Mouse (Mus musculus): Measurements from ENCODE around the gene E130309D02Rik. TPM values are rescaled to one million over a fixed set of nuclear protein-coding genes. Genes with fewer than 3 reads are reported as not detected.

The E130309D02Rik gene
- total RNA-seq (2014; rRNA removed), result 42.0 and 44.4 TPM in 2 replicates
- 21.7 and 23.9 TPM in 2 replicates for polyA plus RNA-seq (2015; fragmentation: Nextera tagmentation; extraction: Ambion mirVana)

GRCm38 (mm10) chr5:143314730-143315513, at the start of gene E130309D02Rik:
E130309D02Rik (minus strand) TSS chr5:143315360.
- Histone ChIP-seq H3K4me1 (ENCODE audit: insufficient read depth, low read length) (peaks cover 10% of the 10 kb centered on the region; the same call in 1 of the 2 replicates), H3K27me3 (ENCODE audit: insufficient read depth, low read length) (no peaks in the 10 kb centered on the region), H3K27ac (peak within 1 kb of the TSS; percentile 96), H3K9me3 (ENCODE audit: low read length) (no peaks in the 10 kb centered on the region), H3K4me2 (ENCODE audit: low read depth, low read length) (peak within 1 kb of the TSS; percentile 88), H3K9ac (replicated peaks; ENCODE audit: low read length) (peak within 1 kb of the TSS; percentile 93), H3K4me3 (ENCODE audit: low read length) (peak within 1 kb of the TSS; percentile 68), H3K36me3 (ENCODE audit: insufficient read depth, low read length) (peaks cover 42% of the 10 kb centered on the region)
- WGBS, result 1% methylated on average over 92 of the region's 101 CpGs
- peak; percentile 82 for ATAC-seq
- DNase-seq (ENCODE audit: low spot score), result peak; percentile 94
- peak; percentile 58 for TF ChIP-seq CTCF (IDR thresholded peaks at IDR 0.05; ENCODE audit: low read depth)

DNA sequence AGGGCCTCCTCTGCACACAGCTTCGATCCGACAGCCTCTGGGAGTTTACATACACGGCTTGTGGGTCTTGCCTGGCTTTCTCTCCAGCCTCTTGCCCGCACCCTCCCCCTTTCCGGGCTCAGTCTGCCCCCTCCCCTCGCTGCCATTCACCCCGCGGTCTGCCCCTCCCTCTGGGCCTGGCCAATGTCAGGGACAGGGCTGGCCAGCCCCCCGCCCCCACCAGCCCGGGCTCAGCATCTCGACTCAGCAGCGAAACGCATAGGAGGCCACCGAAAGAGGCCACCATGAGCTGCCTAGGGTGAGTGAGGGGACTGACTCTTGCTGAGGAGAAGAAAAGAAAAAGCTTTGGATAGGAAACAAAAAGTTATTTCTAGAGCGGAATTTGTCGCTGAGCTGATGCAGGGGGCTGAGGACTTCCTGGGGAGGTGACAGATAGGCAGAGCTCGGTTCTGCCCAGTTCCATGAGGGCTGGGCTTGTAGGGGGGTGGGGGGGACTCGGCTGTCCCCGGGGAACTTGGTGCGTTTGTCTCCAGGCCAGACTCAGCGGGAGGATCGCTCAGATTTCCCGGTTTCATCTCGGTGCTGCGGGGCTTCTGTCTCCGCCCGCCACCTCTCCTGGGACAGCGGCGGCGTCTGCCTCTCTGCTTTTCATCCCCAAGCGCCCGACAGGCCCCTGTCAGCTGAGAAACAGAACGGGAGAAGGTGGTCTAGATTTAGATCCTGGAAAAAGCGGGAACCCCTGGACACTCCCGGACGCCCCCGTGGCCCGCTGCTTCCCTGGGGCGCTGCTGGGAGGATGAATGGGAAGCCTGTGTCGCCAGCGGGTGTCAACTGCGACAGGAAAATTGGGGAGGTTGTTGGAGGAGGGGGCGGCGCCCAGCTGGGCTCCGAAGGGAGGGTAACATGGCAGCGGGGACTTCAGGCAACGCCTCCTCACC, 48.8 kb upstream of the E130309D02Rik start:
- Histone ChIP-seq H3K4me3 (ENCODE audit: low read length) (peak overlapping the region; percentile 43), H3K36me3 (ENCODE audit: insufficient read depth, low read length) (no peaks in the 10 kb centered on the region), H3K9ac (replicated peaks; ENCODE audit: low read length) (peak overlapping the region; percentile 64), H3K27ac (no peak overlapping the region), H3K4me2 (ENCODE audit: low read depth, low read length) (peak overlapping the region; percentile 71), H3K4me1 (ENCODE audit: insufficient read depth, low read length) (no peaks in the 10 kb centered on the region), H3K9me3 (ENCODE audit: low read length) (no peaks in the 10 kb centered on the region), H3K27me3 (ENCODE audit: insufficient read depth, low read length) (no peaks in the 10 kb centered on the region)
- no peak for TF ChIP-seq CTCF (IDR thresholded peaks at IDR 0.05; ENCODE audit: low read depth)
- peak; percentile 77 for ATAC-seq
- 0% methylated on average over 47 of the region's 47 CpGs for WGBS
- peak; percentile 75 for DNase-seq (ENCODE audit: low spot score)

DNA sequence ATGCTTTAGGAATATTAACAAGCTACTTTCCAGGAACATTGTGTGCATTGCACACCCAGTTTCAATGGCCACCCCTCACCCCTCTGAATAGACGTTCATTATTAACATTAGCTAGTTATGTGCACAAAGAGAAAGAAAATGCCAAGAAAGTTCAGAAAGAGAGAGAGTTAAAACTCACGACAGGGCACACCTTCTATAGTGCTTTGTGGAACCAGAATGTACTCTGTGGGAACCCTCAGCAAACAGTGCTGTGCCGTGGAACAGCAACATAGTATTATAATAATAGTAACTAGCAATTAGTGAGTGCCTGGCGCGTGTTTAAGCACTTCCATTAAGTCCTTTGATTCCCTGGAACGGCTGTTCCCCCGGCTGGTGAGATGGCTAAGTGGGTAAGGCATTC, 46.3 kb upstream of the E130309D02Rik start:
- H3K36me3 ChIP-seq (ENCODE audit: insufficient read depth, low read length), result no peaks in the 10 kb centered on the region
- no peak for DNase-seq (ENCODE audit: low spot score)
- whole genome bisulfite sequencing, result 52% methylated on average over 7 of the region's 7 CpGs
- H3K4me3 ChIP-seq (ENCODE audit: low read length), result no peak overlapping the region
- no peak overlapping the region for H3K27ac ChIP-seq
- H3K4me1 ChIP-seq (ENCODE audit: insufficient read depth, low read length), result 0 out of 2 replicates have a peak, but pooled peaks cover 4% of the 10 kb centered on the region
- H3K27me3 ChIP-seq (ENCODE audit: insufficient read depth, low read length), result peaks cover 5% of the 10 kb centered on the region; the same call in 1 of the 2 replicates
- no peak for TF ChIP-seq CTCF (IDR thresholded peaks at IDR 0.05; ENCODE audit: low read depth)
- no peak overlapping the region for H3K9ac ChIP-seq (replicated peaks; ENCODE audit: low read length)
- H3K9me3 ChIP-seq (ENCODE audit: low read length), result no peaks in the 10 kb centered on the region
- no peak overlapping the region for H3K4me2 ChIP-seq (ENCODE audit: low read depth, low read length)
- ATAC-seq, result no peak

DNA sequence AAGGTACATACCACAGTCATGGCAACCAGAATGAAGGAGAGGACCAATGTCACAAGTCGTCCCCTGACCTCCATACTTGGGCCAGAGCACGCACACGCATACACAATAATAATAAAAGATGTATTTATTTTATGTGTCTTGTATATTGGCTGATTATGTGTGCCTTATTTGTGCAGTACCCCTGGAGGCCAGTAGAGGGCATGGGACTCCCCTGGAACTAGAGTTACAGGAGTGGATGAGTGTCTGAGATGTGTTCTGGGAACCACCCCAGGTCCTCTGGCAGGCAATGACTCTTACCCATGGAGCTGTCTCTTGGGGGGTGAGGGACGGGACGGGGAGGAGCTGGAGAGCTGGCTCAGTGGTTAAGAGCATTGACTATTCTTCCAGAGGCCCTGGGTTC, 44.8 kb upstream of the E130309D02Rik start:
- Histone ChIP-seq H3K27me3 (ENCODE audit: insufficient read depth, low read length) (peaks cover 5% of the 10 kb centered on the region; the same call in 1 of the 2 replicates), H3K4me3 (ENCODE audit: low read length) (no peak overlapping the region), H3K36me3 (ENCODE audit: insufficient read depth, low read length) (no peaks in the 10 kb centered on the region), H3K9ac (replicated peaks; ENCODE audit: low read length) (no peak overlapping the region), H3K4me2 (ENCODE audit: low read depth, low read length) (no peak overlapping the region), H3K9me3 (ENCODE audit: low read length) (no peaks in the 10 kb centered on the region), H3K27ac (no peak overlapping the region), H3K4me1 (ENCODE audit: insufficient read depth, low read length) (0 out of 2 replicates have a peak, but pooled peaks cover 4% of the 10 kb centered on the region)
- DNase-seq (ENCODE audit: low spot score) (no peak), ATAC-seq (no peak)
- 56% methylated on average over 5 of the region's 5 CpGs for WGBS
- TF ChIP-seq CTCF (IDR thresholded peaks at IDR 0.05; ENCODE audit: low read depth), result peak; percentile 65

GRCm38 (mm10) chr5:143359263-143359662, 44.1 kb upstream of the E130309D02Rik start:
- ATAC-seq (no peak), DNase-seq (ENCODE audit: low spot score) (no peak)
- Histone ChIP-seq H3K27me3 (ENCODE audit: insufficient read depth, low read length) (peaks cover 5% of the 10 kb centered on the region; the same call in 1 of the 2 replicates), H3K4me3 (ENCODE audit: low read length) (no peak overlapping the region), H3K36me3 (ENCODE audit: insufficient read depth, low read length) (no peaks in the 10 kb centered on the region), H3K4me2 (ENCODE audit: low read depth, low read length) (no peak overlapping the region), H3K9me3 (ENCODE audit: low read length) (no peaks in the 10 kb centered on the region), H3K27ac (no peak overlapping the region), H3K4me1 (ENCODE audit: insufficient read depth, low read length) (0 out of 2 replicates have a peak, but pooled peaks cover 4% of the 10 kb centered on the region), H3K9ac (replicated peaks; ENCODE audit: low read length) (no peak overlapping the region)
- TF ChIP-seq CTCF (IDR thresholded peaks at IDR 0.05; ENCODE audit: low read depth), result no peak
- WGBS, result 41% methylated on average over 7 of the region's 7 CpGs

DNA sequence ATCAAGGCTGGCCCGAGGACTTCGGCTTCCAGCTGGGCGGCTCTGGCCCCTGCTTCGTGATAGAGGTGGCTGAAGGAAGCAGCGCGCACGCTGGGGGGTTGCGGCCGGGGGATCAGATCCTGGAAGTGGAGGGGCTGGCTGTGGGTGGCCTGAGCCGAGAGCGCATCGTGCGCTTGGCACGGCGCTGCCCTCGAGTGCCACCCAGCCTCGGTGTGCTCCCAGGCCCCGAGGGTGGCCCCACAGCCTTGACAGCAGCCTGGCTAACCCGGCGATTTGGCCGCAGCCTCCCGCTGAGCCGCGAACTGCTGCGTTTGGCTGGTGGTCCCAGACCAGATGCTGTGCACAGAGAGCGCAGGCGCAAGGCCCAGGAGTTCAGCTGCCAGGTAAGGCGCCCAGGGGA, 42.4 kb upstream of the E130309D02Rik start:
- no peak overlapping the region for H3K27ac ChIP-seq
- no peaks in the 10 kb centered on the region for H3K36me3 ChIP-seq (ENCODE audit: insufficient read depth, low read length)
- H3K9ac ChIP-seq (replicated peaks; ENCODE audit: low read length), result peak overlapping the region; percentile 35; the same call in 1 of the 2 replicates
- peaks cover 5% of the 10 kb centered on the region; the same call in 1 of the 2 replicates for H3K27me3 ChIP-seq (ENCODE audit: insufficient read depth, low read length)
- 0 out of 2 replicates have a peak, but pooled peaks cover 4% of the 10 kb centered on the region for H3K4me1 ChIP-seq (ENCODE audit: insufficient read depth, low read length)
- peak overlapping the region; percentile 18; the same call in 1 of the 2 replicates for H3K4me3 ChIP-seq (ENCODE audit: low read length)
- ATAC-seq (peak; percentile 48; the same call in 1 of the 2 replicates), DNase-seq (ENCODE audit: low spot score) (no peak)
- 3% methylated on average over 28 of the region's 28 CpGs for WGBS
- H3K9me3 ChIP-seq (ENCODE audit: low read length), result 0 out of 2 replicates have a peak, but pooled peaks cover under 1% of the 10 kb centered on the region
- H3K4me2 ChIP-seq (ENCODE audit: low read depth, low read length), result peak overlapping the region; percentile 51
- TF ChIP-seq CTCF (IDR thresholded peaks at IDR 0.05; ENCODE audit: low read depth), result no peak

Data from hindbrain, postnatal 0 days (tissue).